In genomic region chr14:55885114-55885790, GRCm38 (mm10) we compare ENCODE assay signal across 8 mouse cellular contexts. TPM values are rescaled to one million over a fixed set of nuclear protein-coding genes. Genes with fewer than 3 reads are reported as not detected.
A peak's percentile ranks its signal among the peaks of the same experiment; 100 is the strongest.
DNase-seq lines count a peak whose midpoint lies in the region; ATAC-seq and TF ChIP-seq lines count a peak whose summit lies in the region.

No protein-coding gene starts in this region.

- H3K27ac ChIP-seq in forebrain, embryonic 13.5 days = peak overlapping the region; percentile 69
- H3K27ac ChIP-seq in intestine, postnatal 0 days (ENCODE audit: low read depth, low read length) = peak overlapping the region; percentile 97
- peak overlapping the region; percentile 60 for H3K27ac ChIP-seq in midbrain, postnatal 0 days (ENCODE audit: low read depth, low read length)

- H3K27me3 ChIP-seq in forebrain, embryonic 13.5 days = no peaks in the 10 kb centered on the region
- no peaks in the 10 kb centered on the region for H3K27me3 ChIP-seq in intestine, postnatal 0 days (replicated peaks; ENCODE audit: control insufficient read depth, insufficient read depth, low read length)
- no peaks in the 10 kb centered on the region for H3K27me3 ChIP-seq in midbrain, postnatal 0 days (ENCODE audit: insufficient read depth, low read length)

- no peaks in the 10 kb centered on the region for H3K9me3 ChIP-seq in forebrain, embryonic 13.5 days (replicated peaks)
- no peaks in the 10 kb centered on the region for H3K9me3 ChIP-seq in intestine, postnatal 0 days (ENCODE audit: control insufficient read depth)
- H3K9me3 ChIP-seq in midbrain, postnatal 0 days (ENCODE audit: low read length) = no peaks in the 10 kb centered on the region

- peak; percentile 65 for ATAC-seq in forebrain, embryonic 13.5 days
- ATAC-seq in intestine, postnatal 0 days = peak; percentile 12
- ATAC-seq in midbrain, postnatal 0 days (ENCODE audit: low FRiP score) = peak; percentile 44

- peak overlapping the region; percentile 70 for H3K4me3 ChIP-seq in lung, adult 2 months (replicated peaks; ENCODE audit: extremely low read depth, low read depth, low read length)
- H3K4me3 ChIP-seq in forebrain, embryonic 13.5 days = peak overlapping the region; percentile 85
- H3K4me3 ChIP-seq in intestine, postnatal 0 days (ENCODE audit: low read depth, low read length) = peak overlapping the region; percentile 81
- H3K4me3 ChIP-seq in midbrain, postnatal 0 days (ENCODE audit: low read depth, low read length) = peak overlapping the region; percentile 86

- DNase-seq in lung, adult 2 months = peak; percentile 37
- DNase-seq in lung, adult 18-20 months = no peak
- DNase-seq in adipocyte (ENCODE audit: low spot score) = peak; percentile 30
- peak; percentile 36 for DNase-seq in midbrain, postnatal 0 days (ENCODE audit: low spot score)
- DNase-seq in adrenal gland, adult 18-20 months (ENCODE audit: low spot score in 2 of 2) = no peak
- DNase-seq in embryo, embryonic 10 days (ENCODE audit: low spot score) = no peak

- peaks cover 14% of the 10 kb centered on the region for H3K4me1 ChIP-seq in lung, adult 2 months (ENCODE audit: control insufficient read depth, insufficient read depth, low read length)
- peaks cover 27% of the 10 kb centered on the region for H3K4me1 ChIP-seq in forebrain, embryonic 13.5 days
- peaks cover 18% of the 10 kb centered on the region for H3K4me1 ChIP-seq in intestine, postnatal 0 days (replicated peaks; ENCODE audit: control insufficient read depth, insufficient read depth, low read length)
- H3K4me1 ChIP-seq in midbrain, postnatal 0 days (ENCODE audit: insufficient read depth, low read length) = peaks cover 4% of the 10 kb centered on the region

- under 1% methylated on average over 22 of the region's 30 CpGs for WGBS in lung, adult 2 months
- 2% methylated on average over 16 of the region's 30 CpGs for WGBS in forebrain, embryonic 13.5 days
- 0% methylated on average over 24 of the region's 30 CpGs for WGBS in intestine, postnatal 0 days
- WGBS in midbrain, postnatal 0 days = under 1% methylated on average over 13 of the region's 30 CpGs

- no peak for TF ChIP-seq CTCF in lung, adult 2 months (IDR thresholded peaks at IDR 0.05; ENCODE audit: insufficient read depth, low read length)
- peak; percentile 1; the same call in 1 of the 2 replicates for TF ChIP-seq CTCF in intestine, postnatal 0 days (IDR thresholded peaks at IDR 0.05; ENCODE audit: low read depth)
- TF ChIP-seq CTCF in midbrain, postnatal 0 days (IDR thresholded peaks at IDR 0.05) = no peak

- H3K4me2 ChIP-seq in forebrain, embryonic 13.5 days = peak overlapping the region; percentile 79
- peak overlapping the region; percentile 86 for H3K4me2 ChIP-seq in intestine, postnatal 0 days (replicated peaks; ENCODE audit: low read depth)
- H3K4me2 ChIP-seq in midbrain, postnatal 0 days (ENCODE audit: low read depth, low read length, poor library complexity, severe bottlenecking) = peak overlapping the region; percentile 86

- TF ChIP-seq POLR2A in lung, adult 2 months (IDR thresholded peaks at IDR 0.05; ENCODE audit: borderline replicate concordance, extremely low read depth, low read depth, low read length) = no peak

- H3K9ac ChIP-seq in forebrain, embryonic 13.5 days = peak overlapping the region; percentile 80
- H3K9ac ChIP-seq in intestine, postnatal 0 days (ENCODE audit: low read depth, low read length) = peak overlapping the region; percentile 92
- H3K9ac ChIP-seq in midbrain, postnatal 0 days (replicated peaks; ENCODE audit: low read length, poor library complexity, severe bottlenecking) = peak overlapping the region; percentile 80

- H3K36me3 ChIP-seq in forebrain, embryonic 13.5 days (ENCODE audit: poor library complexity, severe bottlenecking) = peaks cover 38% of the 10 kb centered on the region
- peaks cover 39% of the 10 kb centered on the region for H3K36me3 ChIP-seq in intestine, postnatal 0 days (ENCODE audit: control insufficient read depth, insufficient read depth)
- H3K36me3 ChIP-seq in midbrain, postnatal 0 days (ENCODE audit: insufficient read depth, low read length) = peaks cover 16% of the 10 kb centered on the region

RNA-seq across cellular contexts. Expression of gene Khnyn, which starts 0.5 kb away (rescaled TPM):
- 20.3 and 24.2 TPM in 2 replicates for polyA plus RNA-seq in lung, adult 2 months (2012; rRNA removed)
- polyA plus RNA-seq in forebrain, embryonic 13.5 days (2015; fragmentation: Nextera tagmentation; extraction: Ambion mirVana) = 9.6 and 10.8 TPM in 2 replicates
- polyA plus RNA-seq in intestine, postnatal 0 days (2015; fragmentation: Nextera tagmentation; extraction: Ambion mirVana) = 5.1 and 6.3 TPM in 2 replicates
- total RNA-seq in midbrain, postnatal 0 days (2014; rRNA removed) = 14.2 and 19.9 TPM in 2 replicates
- polyA plus RNA-seq in midbrain, postnatal 0 days (2015; fragmentation: Nextera tagmentation; extraction: Ambion mirVana) = 6.3 and 6.5 TPM in 2 replicates
- 10 to 100 TPM; 14.8 to 17.6 TPM for total RNA-seq in adrenal gland, adult 18-20 months (2021)

RNA-seq across cellular contexts. Expression of gene Cbln3, which starts 1.1 kb away (rescaled TPM):
- polyA plus RNA-seq in lung, adult 2 months (2012; rRNA removed) = 0.15 and 0.34 TPM in 2 replicates
- polyA plus RNA-seq in forebrain, embryonic 13.5 days (2015; fragmentation: Nextera tagmentation; extraction: Ambion mirVana) = 0.08 and 0.18 TPM in 2 replicates
- polyA plus RNA-seq in intestine, postnatal 0 days (2015; fragmentation: Nextera tagmentation; extraction: Ambion mirVana) = 0.16 and 0.26 TPM in 2 replicates
- 0.66 and 1.8 TPM in 2 replicates for total RNA-seq in midbrain, postnatal 0 days (2014; rRNA removed)
- 0.43 and 0.54 TPM in 2 replicates for polyA plus RNA-seq in midbrain, postnatal 0 days (2015; fragmentation: Nextera tagmentation; extraction: Ambion mirVana)
- not detected for total RNA-seq in adrenal gland, adult 18-20 months (2021)

RNA-seq across cellular contexts. Expression of gene Sdr39u1, which starts 14.8 kb away (rescaled TPM):
- polyA plus RNA-seq in lung, adult 2 months (2012; rRNA removed) = 37.6 and 51.9 TPM in 2 replicates
- 71.0 and 72.3 TPM in 2 replicates for polyA plus RNA-seq in forebrain, embryonic 13.5 days (2015; fragmentation: Nextera tagmentation; extraction: Ambion mirVana)
- 70.9 and 71.5 TPM in 2 replicates for polyA plus RNA-seq in intestine, postnatal 0 days (2015; fragmentation: Nextera tagmentation; extraction: Ambion mirVana)
- total RNA-seq in midbrain, postnatal 0 days (2014; rRNA removed) = 143 and 146 TPM in 2 replicates
- polyA plus RNA-seq in midbrain, postnatal 0 days (2015; fragmentation: Nextera tagmentation; extraction: Ambion mirVana) = 131 and 162 TPM in 2 replicates
- total RNA-seq in adrenal gland, adult 18-20 months (2021) = 10 to 100 TPM; 66.9 to 90.4 TPM

RNA-seq across cellular contexts. Expression of gene Nynrin, which starts 31.4 kb away (rescaled TPM):
- polyA plus RNA-seq in lung, adult 2 months (2012; rRNA removed) = 9.4 and 12.4 TPM in 2 replicates
- polyA plus RNA-seq in forebrain, embryonic 13.5 days (2015; fragmentation: Nextera tagmentation; extraction: Ambion mirVana) = 9.3 and 12.4 TPM in 2 replicates
- polyA plus RNA-seq in intestine, postnatal 0 days (2015; fragmentation: Nextera tagmentation; extraction: Ambion mirVana) = 2.2 and 2.5 TPM in 2 replicates
- 36.4 and 42.0 TPM in 2 replicates for total RNA-seq in midbrain, postnatal 0 days (2014; rRNA removed)
- polyA plus RNA-seq in midbrain, postnatal 0 days (2015; fragmentation: Nextera tagmentation; extraction: Ambion mirVana) = 6.8 and 7.2 TPM in 2 replicates
- 1 to 10 TPM; 8.2 to 9.0 TPM for total RNA-seq in adrenal gland, adult 18-20 months (2021)

RNA-seq across cellular contexts. Expression of gene Cma1, which starts 59.2 kb away (rescaled TPM):
- polyA plus RNA-seq in lung, adult 2 months (2012; rRNA removed) = 1.8 and 1.9 TPM in 2 replicates
- not detected in 2 replicates for polyA plus RNA-seq in forebrain, embryonic 13.5 days (2015; fragmentation: Nextera tagmentation; extraction: Ambion mirVana)
- polyA plus RNA-seq in intestine, postnatal 0 days (2015; fragmentation: Nextera tagmentation; extraction: Ambion mirVana) = 5.8 and 6.4 TPM in 2 replicates
- 2.7 TPM in 1 of 2 replicates, not detected in the other for total RNA-seq in midbrain, postnatal 0 days (2014; rRNA removed)
- 0.42 and 1.7 TPM in 2 replicates for polyA plus RNA-seq in midbrain, postnatal 0 days (2015; fragmentation: Nextera tagmentation; extraction: Ambion mirVana)
- 1 to 10 TPM; 1.8 to 3.4 TPM for total RNA-seq in adrenal gland, adult 18-20 months (2021)

Comparison
In these comparisons a context has a peak if more than half of its experiments do, and no peak if none do; other contexts are left out.
1. DNase-seq: peak in lung, adult 2 months (single experiment), adipocyte (single experiment) and midbrain, postnatal 0 days (single experiment); none in lung, adult 18-20 months (0 of 2), adrenal gland, adult 18-20 months (0 of 2) and embryo, embryonic 10 days (single experiment).
2. ATAC-seq: peak in every context shown above with its lines; median percentile 65 in forebrain, embryonic 13.5 days; 44 in midbrain, postnatal 0 days; 12 in intestine, postnatal 0 days.
3. Peak in every context shown above with its lines, with median percentiles within 50 percentile points of each other: H3K4me3 ChIP-seq, H3K27ac ChIP-seq, H3K4me2 ChIP-seq and H3K9ac ChIP-seq.